Mouse (Mus musculus): Measurements from ENCODE around the gene Prickle2.

Gene Prickle2

GRCm38 (mm10) chr6:92584026-92584425 is 121.9 kb downstream of the Prickle2 start:
- DNase-seq, result no peak

- no peak for DNase-seq
Observed at GRCm38 (mm10) chr6:92575227-92575626, 130.7 kb downstream of the Prickle2 start.

DNA sequence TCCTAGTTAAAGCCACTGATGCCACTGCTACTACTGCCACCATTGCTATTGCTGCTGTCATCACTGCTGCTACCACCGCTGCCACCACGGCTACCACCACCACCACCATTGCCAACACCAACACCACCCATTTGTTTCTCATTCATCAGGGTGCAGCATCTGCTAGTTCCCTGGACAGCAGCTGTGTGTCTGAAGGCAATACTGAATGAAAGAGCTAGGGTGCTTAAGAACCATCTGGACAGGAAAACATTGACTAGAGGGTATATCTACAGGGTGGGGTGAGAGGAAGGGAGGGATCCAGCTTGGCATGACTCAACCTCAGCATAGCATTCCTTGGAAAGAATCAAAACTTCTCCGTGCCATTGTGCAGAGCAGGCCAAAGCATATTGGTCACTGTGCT is 133.8 kb downstream of the Prickle2 start:
- no peak for DNase-seq

DNA sequence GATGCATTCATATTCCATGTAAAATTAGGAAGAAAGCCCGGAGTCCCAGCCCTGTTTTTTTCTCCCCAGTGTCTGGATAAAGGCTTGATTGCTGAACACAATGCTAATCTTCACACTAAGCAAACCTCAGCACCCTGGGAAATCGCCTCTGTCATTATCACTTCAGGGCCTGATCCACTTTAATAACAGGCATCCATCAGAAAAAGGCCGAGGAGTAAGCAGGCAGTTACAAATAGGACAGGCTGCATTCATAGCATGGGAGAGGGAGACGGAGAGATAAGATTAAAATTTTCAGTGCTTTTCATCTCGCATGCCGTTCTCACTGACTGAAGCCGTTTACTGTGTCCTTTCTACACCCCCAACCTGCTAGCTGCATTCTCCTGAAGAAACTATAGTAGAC is 135.9 kb downstream of the Prickle2 start:
- DNase-seq, result no peak

DNA sequence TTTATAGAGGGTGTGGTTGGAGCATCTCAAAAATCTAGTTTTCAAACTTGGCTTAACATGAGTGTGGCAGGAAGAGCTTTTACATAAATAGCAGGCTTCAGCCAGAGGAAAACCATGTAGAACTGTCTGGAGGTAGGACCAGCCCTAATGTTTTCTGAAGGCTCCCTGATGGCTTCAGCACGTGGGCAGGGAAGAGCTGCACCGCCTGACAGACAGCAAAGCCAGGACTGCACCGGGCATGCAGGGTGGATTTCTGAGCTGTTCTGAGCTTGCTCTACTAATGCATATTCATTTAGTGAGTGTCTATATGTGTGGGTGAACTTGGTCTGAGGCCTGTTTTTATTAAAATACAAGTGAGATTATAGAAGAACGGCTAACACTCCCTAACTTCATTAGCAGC is 136.7 kb downstream of the Prickle2 start:
- no peak for DNase-seq

- DNase-seq, result no peak
Observed at GRCm38 (mm10) chr6:92559261-92559660, 146.7 kb downstream of the Prickle2 start.

DNA sequence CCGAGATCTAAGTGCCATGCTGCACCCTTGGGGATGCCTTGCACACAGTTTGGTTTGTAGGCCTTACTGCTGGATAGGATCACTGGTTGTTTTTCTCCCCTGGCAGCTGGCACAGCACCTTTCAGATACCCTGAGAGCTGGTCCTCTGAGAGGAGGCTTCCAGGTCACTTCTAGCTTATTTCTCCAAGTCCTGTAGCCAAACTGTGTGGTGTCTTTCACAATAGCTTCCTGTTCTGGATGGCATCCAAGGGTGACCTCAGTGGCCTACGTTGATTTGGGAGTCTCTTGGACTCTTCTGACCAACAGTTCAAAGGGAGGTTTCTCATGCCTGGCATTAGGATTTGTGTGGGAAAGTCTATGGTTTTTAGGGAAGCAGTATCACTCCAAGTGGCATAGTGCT is 150.3 kb downstream of the Prickle2 start:
- no peak for DNase-seq

DNA sequence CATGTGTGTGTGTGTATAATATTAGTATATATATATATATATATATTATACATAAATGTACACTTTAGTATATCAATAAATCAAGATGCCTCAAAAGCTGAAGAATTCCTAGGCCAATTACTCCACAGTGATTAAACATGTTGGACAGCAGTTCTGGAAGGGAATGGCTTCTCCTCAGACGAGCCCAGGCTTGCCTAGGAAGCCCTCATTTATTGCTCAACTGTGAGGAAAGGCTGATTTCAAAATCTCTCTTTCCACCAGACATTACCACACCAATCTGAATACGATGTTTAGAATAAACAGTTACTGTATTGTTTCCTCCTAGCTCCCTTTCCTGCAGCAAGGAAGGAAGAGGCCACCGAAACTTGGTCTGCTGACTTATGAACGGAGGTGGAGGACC is 152.9 kb downstream of the Prickle2 start:
- DNase-seq, result no peak

- no peak for DNase-seq
Observed at GRCm38 (mm10) chr6:92549246-92549645, 156.7 kb downstream of the Prickle2 start.

GRCm38 (mm10) chr6:92545204-92545603 is 160.8 kb downstream of the Prickle2 start:
- DNase-seq, result no peak

DNA sequence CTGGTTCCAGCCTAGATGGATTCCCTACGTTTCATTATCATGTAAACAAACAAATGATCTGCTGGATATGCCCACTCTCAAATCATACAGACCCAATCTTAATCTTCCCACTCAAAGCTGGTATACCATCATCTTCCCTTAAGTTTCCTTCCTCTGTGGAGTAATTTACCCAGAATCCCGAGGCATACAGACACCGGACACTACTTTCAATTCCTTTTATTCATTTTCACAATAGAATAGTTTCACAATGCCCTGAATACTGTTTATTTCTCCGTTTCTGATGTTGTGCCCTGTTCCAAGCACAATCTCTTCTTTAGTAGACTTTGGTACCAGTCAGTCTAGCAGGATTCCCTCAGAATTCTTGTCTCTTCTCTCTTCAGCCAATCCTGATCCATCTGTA is 162.1 kb downstream of the Prickle2 start:
- DNase-seq, result no peak

- DNase-seq, result no peak
Observed at GRCm38 (mm10) chr6:92542402-92543101, 163.4 kb downstream of the Prickle2 start.

DNA sequence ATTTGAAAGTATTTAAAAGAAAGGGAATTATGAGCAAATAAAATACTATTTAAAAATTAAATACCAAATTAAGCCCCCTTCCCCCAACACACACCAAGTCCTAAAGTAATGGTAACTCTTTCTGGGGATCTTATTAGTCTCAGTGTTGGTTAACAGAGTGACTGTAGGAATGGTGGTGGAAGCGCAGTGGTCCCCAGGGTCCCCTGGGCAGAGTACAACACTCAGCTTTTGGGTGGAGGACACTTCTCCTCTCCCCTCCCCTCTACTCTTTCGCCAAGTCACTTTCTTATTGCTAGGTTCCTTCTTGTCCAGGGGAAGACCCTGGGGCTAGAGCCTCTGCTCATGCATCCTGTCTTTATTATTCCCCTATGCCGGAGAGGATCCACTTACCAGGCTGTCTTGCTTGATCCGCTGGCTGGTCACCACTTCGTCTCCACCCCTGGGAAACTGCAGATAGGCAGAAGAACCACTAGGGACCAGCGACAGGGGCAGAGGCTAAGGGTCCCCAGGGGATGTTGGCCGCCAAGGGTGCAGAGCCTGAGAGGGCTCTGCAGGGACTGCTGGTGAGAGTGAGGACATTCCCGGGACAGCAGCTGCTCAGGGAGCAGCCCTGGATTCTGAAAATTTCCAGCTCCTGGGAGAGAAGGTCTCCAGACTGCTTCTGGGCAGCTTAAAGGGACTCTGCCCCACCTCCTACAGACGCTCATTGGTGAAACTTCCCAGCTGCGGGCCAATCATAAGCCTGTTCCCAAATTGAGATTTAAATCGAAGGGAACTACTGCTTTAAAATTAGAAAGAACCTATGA is 171.5 kb downstream of the Prickle2 start:
- peak in 1 of 2 experiments; percentile 11 for DNase-seq

DNA sequence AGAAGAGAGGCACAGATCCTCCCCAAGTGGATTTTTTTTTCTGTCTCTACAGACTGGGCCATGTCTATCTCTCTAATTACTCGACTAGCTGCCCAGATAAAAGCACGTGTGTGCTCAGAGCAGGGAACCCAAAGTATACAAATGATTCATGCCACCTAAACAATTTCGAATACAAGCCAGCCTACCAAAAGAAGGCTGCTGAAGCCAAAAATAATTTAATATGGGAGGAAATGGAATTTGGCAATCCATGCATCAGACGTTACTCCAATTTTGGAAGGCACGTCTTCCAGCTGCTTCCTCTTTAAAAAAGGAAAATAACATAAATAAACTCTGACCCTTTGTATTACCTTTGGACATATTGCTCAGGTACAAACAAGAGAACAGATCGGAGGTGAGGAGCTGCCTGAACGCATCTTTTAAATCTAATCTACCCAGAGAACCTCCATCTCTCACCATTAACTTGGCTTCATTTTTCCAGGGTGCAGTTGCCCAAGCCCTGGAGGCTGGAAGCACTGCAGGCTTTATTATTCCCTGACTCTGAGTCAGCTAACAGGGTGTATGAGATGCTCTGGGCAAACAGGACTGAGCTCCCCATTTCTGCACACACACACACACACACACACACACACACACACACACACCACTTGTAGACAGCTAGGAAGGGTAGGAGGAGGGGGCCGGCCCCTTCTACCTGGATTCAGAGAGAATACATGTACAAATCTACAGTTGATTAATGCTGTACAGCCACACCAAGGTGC is 172.5 kb downstream of the Prickle2 start:
- no peak for DNase-seq

DNA sequence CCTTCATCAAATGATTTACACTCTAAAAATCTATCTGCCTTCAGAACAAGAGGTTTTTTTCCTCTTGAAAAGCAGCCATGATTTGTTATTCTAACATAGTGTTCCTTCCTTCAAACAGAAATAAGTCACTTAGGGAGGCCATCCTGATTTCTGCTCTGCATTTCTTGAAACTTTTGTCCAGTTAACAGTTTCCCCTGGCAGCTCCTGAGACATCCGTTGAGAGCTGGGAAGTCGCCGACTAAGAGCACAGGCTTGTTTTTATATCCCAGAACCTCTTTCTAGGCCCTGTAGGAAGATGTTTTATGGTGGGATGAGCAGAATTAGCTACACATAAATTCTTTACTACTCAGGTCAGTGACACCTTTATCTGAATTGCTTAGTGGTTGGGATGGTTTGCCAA is 173.1 kb downstream of the Prickle2 start:
- no peak for DNase-seq

GRCm38 (mm10) chr6:92532331-92532730 is 173.6 kb downstream of the Prickle2 start:
- no peak for DNase-seq

GRCm38 (mm10) chr6:92526212-92526611 is 179.7 kb downstream of the Prickle2 start:
- DNase-seq, result no peak

DNA sequence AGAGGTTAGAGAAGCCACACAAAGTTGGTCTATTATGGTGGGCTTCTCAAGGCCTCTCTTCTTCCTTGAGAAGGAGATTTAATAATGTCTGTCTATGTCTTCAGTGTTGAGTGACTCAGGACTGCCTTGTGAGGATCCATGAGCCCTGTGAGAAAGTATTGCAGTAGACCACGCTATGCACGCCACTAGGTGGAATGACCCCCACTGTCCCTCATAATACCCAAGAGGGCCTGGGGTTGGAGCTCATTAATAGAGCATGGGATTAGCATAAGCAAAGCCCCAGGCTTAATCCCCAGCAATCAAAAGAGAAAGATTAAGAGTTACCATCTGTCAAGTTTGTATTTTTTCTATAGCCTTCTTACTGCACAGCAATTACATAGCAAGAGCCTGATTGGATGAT is 180.3 kb downstream of the Prickle2 start:
- DNase-seq, result no peak

- DNase-seq, result peak; percentile 62 to 71
Observed at GRCm38 (mm10) chr6:92521526-92522075, 184.4 kb downstream of the Prickle2 start.

GRCm38 (mm10) chr6:92520088-92520875 is 185.7 kb downstream of the Prickle2 start:
- no peak for DNase-seq

GRCm38 (mm10) chr6:92518438-92518968 is 187.5 kb downstream of the Prickle2 start:
- DNase-seq, result no peak

DNA sequence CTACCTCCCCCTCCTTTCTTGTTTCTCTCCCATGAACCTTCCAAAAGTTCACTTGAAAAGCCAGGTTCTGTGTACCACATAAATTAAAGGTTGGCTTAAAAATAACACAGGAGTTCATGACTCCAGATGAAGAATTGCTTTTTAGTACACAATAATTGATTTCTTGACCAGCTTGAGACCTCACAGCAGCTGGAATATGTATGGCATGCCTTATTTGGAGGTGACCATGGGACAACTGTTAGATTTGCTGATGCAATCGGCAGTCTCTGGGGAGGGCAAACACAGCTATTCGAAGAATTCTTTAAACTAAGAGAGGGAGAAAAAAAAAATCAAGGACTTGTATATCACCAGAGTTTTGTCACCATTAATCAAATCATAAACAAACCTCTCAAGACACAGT is 189.0 kb downstream of the Prickle2 start:
- no peak for DNase-seq

All from cerebellum, adult 18-20 months (tissue).